Mouse (Mus musculus): ENCODE results near the gene Usp17lb. TPM values are rescaled to one million over a fixed set of nuclear protein-coding genes. Genes with fewer than 3 reads are reported as not detected.
A peak's percentile ranks its signal among the peaks of the same experiment; 100 is the strongest.
"Not testable (repeated sequence)": the region's sequence is repeated elsewhere in the genome, so short reads cannot be mapped to it uniquely, and the experiment has no call there.

The Usp17lb gene
- total RNA-seq (2021), result not detected in 2 replicates
- long read RNA-seq, experiment 1, result 0 reads
- long read RNA-seq, experiment 2, result 0 reads

GRCm38 (mm10) chr7:104842503-104842902 is at the start of gene Usp17lb:
Gene Usp17lb, minus strand, starts transcription at chr7:104842603.
- DNase-seq, result no peak

DNA sequence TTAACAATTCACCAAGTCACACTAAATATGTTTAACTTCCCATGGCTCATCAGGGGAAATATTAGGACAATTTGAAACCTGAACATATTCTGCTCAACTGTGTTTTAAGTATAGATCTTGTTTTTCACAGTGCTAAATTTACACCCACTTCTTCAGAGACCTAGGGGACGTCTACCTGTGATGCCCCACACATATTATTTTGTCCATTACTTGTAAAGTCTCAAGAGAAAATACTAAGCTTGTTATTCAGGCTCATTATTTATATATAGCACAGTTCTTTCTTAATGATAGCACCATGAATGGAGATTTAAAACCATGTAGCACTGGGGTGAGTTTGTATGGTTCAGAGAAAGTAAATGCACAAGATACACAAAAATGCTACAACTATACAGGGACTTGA is 35.3 kb upstream of the Usp17lb start, which contains the start of gene Olfr665:
Gene Olfr665, plus strand, starts transcription at position 301 of the 400 bp plus-strand sequence.
- no peak for DNase-seq

DNA sequence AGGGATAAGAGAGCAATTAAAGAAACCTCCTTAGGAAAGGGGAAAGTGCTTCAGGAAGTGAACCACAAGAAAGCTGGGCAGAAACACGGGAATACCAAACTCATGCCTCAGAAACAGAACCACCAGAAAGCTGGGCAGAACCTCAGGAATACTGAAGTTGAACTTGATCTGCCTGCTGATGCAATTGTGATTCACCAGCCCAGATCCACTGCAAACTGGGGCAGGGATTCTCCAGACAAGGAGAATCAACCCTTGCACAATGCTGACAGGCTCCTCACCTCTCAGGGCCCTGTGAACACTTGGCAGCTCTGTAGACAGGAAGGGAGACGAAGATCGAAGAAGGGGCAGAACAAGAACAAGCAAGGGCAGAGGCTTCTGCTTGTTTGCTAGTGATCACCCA is 19.0 kb upstream of the Usp17lb start:
- DNase-seq, result peak; percentile 5

GRCm38 (mm10) chr7:104857683-104858082 is 15.3 kb upstream of the Usp17lb start:
- no peak for DNase-seq

- not testable (repeated sequence) for DNase-seq
Measured at GRCm38 (mm10) chr7:104856709-104857108, 14.3 kb upstream of the Usp17lb start, which contains the start of gene Usp17la. Gene Usp17la, plus strand, starts transcription at chr7:104857009.

DNA sequence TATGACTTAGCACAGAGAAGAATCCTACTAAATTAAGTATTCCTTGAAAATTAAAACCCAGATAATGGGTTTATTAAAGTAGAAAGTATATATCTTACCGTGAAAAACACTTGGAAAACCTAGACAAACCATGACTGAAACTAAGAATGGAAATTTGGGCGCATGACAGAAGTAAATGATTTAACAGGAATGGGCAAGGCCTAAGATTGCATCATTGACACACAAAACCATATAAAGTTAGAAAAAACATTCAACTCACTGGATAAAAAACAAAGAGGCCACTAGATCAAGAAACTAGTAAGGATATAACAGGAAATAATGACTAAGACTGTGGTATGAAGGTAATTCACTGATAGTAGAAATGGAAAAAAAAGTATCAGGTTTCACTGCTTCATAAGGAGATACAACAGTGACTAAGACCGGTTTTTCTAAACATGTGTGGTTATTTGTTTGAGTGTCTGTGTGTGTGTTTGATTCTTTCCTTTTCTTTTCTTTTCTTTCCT is 12.9 kb upstream of the Usp17lb start:
- DNase-seq, result no peak

DNA sequence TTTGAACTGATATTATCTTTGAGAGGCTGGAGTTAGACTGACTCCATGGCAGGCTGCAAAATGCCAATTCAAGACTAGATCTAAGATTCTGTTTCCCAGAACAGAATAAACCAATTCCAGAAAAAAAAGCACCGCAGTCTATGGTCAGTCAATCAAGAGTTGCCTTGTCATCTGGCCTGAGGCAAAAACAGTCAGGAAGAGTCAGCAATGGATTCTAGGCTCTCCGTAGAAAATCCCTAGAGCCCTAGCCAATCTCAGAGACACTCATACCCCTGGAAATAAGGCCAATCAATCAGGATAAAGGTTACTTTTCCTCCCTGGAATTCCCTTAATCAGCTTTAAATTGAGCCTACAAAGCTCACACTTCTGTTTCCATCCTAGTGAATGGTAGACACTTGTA is 9.1 kb upstream of the Usp17lb start:
- DNase-seq, result not testable (repeated sequence)

DNA sequence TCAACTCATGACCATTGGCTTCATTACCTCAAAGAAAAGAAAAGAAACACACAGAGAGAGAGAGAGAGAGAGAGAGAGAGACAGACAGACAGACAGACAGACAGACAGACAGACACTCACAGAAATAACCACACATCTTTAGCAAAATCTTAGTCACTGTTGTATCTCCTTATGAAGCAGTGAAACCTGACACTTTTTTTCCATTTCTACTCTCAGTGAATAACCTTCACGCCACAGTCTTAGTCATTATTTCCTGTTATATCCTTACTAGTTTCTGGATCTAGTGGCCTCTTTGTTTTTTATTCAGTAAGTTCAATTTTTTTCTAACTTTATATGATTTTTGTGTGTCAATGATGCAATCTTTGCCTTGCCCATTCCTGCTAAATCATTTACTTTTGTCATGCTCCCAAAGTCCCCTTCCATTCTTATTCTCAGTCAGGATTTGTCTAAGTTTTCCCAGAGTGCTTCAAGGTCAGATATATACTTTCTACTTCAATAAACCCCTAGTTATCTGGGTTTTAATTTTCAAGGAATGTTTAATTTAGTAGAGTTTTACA is 1.4 kb upstream of the Usp17lb start:
- DNase-seq, result no peak

- not testable (repeated sequence) for DNase-seq
Measured at GRCm38 (mm10) chr7:104810335-104810734, 32.1 kb downstream of the Usp17lb start.

DNA sequence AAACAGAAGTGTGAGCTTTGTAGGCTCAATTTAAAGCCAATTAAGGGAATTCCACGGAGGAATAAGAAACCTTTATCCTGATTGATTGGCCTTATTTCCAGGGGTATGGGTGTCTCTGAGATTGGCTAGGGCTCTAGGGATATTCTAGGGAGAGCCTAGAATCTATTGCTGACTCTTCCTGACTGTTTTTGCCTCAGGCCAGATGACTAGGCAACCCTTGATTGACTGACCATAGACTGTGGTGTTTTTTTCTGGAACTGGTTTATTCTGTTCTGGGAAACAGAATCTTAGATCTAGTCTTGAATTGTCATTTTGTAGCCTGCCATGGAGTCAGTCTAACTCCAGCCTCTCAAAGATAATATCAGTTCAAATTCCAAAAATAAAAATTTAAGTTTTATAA is 51.6 kb downstream of the Usp17lb start:
- no peak for DNase-seq

Other genes with a start within 250 kb of the Usp17lb start
- not detected in 2 replicates for gene Olfr655, start 240.8 kb downstream of the Usp17lb start, total RNA-seq (2021)
- not detected in 2 replicates for gene Olfr656, start 228.6 kb downstream of the Usp17lb start, total RNA-seq (2021)
- gene Olfr657, start 217.8 kb downstream of the Usp17lb start, total RNA-seq (2021), result not detected in 2 replicates
- gene Olfr658, start 195.3 kb downstream of the Usp17lb start, total RNA-seq (2021), result not detected in 2 replicates
- not detected in 2 replicates for gene Olfr659, start 175.8 kb downstream of the Usp17lb start, total RNA-seq (2021)
- not detected in 2 replicates for gene Olfr661, start 156.1 kb downstream of the Usp17lb start, total RNA-seq (2021)
- not detected in 2 replicates for gene Usp17le, start 65.1 kb downstream of the Usp17lb start, total RNA-seq (2021)
- not detected in 2 replicates for gene Usp17la, start 14.4 kb upstream of the Usp17lb start, total RNA-seq (2021)
- gene Olfr665, start 35.4 kb upstream of the Usp17lb start, total RNA-seq (2021), result not detected in 2 replicates
- gene Olfr666, start 53.3 kb upstream of the Usp17lb start, total RNA-seq (2021), result not detected in 2 replicates
- not detected in 2 replicates for gene Olfr667, start 78.9 kb upstream of the Usp17lb start, total RNA-seq (2021)
- gene Olfr668, start 85.5 kb upstream of the Usp17lb start, total RNA-seq (2021), result not detected in 2 replicates
- not detected in 2 replicates for gene Olfr669, start 91.6 kb upstream of the Usp17lb start, total RNA-seq (2021)
- not detected in 2 replicates for gene Olfr670, start 120.0 kb upstream of the Usp17lb start, total RNA-seq (2021)
- not detected in 2 replicates for gene Olfr671, start 136.5 kb upstream of the Usp17lb start, total RNA-seq (2021)
- not detected in 2 replicates for gene Olfr672, start 159.4 kb upstream of the Usp17lb start, total RNA-seq (2021)
- not detected in 2 replicates for gene Olfr675, start 185.9 kb upstream of the Usp17lb start, total RNA-seq (2021)
- not detected in 2 replicates for gene Olfr676, start 190.1 kb upstream of the Usp17lb start, total RNA-seq (2021)
- gene Olfr677, start 208.8 kb upstream of the Usp17lb start, total RNA-seq (2021), result not detected in 2 replicates
- gene Olfr678, start 221.9 kb upstream of the Usp17lb start, total RNA-seq (2021), result not detected in 2 replicates
- gene Olfr679, start 238.6 kb upstream of the Usp17lb start, total RNA-seq (2021), result not detected in 2 replicates